Mouse (Mus musculus) monocyte, adult 2 months (primary cell): ENCODE results near the gene Dlgap3.

ENCODE experiments used
- DNase-seq, 2 experiments: peaks; one replicate each; pipeline ENCODE4 v3.0.0; 2022; ENCODE audit warnings: low spot score in 2 of 2, low read depth in 1 of 2

Dlgap3 gene

DNA sequence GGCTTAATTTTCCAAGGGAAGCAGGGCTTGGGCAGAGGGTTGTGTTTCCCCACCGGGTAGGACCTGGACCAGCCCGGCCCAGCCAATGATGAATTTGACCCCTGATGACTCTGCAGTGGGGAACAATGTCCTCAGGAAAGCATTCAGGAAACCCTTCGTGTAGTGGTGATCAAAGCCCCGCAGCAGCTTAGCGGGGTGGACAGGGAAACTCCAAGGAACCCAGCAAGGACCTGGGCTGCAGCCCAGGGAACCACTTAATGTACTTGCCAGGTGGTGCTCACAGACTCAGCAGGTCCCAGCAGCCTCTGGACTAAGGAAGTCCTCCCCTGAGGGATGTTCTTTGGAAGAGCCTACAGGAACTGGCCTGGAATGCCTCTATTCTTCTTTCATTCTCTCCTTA lies 87.7 kb downstream of the Dlgap3 start:
- no peak for DNase-seq

DNA sequence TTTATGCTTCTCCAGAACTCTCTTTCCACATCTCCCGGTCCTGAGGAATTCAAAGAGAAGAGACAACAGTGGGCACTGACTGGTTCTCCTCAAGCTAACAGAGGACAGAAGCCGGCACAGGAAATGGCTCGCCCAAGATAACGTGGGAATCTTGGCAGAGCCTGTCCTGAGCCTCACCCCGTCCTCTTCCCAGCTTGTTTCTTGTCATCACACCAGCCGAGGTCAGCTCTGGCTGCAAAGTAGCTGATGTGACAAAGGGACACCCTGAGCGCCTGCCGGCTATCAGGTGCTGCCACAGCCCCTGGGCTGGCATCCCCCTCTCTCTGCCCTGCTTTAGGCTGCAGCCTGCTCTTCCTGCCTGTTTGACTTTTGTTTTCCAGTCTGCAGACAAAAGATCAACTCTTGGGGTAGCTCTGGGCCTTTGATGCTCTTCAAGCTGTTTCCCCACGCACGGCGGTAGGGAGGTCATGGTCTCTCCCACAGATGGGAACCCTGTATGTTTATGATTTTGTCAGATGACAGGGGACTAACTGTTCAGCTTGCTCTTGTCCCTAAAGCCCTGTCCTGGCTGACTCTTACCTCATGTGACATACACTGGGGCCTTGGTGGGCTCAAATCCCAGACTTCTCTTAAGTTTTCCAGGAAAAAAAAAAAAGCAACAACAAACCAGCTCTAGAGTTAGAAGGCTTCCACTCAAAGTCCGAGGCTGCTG lies 89.3 kb downstream of the Dlgap3 start:
- no peak for DNase-seq

DNA sequence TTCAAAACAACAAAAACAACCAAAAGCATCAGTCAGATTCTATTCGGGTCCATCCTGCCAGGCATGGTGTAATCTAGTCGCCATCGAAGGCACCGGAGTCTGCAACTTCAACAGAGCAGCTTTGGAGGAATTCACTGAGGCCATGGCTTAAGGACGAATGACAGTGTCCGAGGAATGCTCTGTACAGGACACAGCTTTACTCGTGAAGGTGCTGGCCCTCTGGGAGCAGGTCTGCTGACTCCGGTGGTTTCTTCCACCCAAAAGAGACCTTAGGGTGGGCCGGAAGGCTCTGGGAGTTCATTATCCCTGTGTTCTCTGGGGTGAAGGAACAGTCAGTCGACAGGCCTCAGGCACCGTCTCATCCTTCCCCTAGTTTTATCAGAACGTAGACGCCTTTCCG lies 92.6 kb downstream of the Dlgap3 start:
- DNase-seq: no peak

DNA sequence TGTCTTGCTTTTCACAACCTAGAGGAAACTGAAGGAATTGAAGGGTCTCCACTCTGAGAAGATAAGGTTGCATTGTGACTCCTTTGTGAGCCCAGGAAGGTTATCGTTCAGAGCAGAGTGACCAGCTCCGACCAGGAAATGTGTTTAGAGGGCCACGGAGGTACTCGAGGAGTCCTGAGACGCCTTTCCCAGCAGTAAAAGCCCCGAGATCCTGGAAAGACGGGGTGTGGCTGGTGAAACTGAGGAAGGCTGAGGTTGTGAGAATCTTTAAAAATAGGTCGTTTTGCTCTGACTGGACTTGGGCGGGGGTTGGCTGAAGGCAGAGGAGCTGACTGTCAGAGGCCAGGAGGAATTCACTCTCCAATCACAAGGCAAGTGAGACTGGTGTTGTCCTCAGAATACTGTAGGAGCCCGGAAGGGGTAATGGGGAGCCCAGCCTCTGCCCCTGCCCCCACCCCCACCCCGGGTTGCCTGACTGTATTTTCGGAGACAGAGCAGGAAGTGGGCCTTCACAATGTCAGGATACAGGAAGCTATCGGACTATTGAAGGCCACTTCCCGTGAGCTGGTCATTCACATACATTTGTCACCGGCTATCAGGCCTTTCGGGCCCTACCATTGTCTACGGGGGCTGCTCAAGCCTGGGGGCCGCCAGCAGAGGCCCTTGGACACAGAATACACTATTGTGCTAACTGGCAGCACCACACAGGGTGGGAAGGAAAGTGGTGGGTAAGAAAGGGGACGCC lies 94.6 kb downstream of the Dlgap3 start:
- no peak for DNase-seq

DNA sequence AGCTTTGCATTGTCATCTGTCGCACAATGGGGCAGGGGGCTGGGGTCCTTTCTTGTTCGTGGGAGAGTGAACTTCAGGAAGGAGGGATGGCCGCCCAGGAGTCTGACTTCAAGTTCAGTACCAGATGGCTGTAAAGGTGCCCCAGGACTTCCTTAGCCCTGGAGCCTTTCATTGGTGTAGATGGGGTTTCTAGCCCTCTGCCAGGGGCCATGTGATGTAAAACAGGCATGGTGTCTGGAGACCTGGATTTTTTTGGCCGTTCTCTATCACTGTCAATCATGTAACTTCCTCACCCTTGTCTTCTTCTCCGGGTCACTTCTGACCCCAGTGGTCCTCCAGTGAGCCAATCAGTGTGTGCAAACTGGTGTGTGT lies 95.2 kb downstream of the Dlgap3 start:
- DNase-seq: no peak

DNA sequence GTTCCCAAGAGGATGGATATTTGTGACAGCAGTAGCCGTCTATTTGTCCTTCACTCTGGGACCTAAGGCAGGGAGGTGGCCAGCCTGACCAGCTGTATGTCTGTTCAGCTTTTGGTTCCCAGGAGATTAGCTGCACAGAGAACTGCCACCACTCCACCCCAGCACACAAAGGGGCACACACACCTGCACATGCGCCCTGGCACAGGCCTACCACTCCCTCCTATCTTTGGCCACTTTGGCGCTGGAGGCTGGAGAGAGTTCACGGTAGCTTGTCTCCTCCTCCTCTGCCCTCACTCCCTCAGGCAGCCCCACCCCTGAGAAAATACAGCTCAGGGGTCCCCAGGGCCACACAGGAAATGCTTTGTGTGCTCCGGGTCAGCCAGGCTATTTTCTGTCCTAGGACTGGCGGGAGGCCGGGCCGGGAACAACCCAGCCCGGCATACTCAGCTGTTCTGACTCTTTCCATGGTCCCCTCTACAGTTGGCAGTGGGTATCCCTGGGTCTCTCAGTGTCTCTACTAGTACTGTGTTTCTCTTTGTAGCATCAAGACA lies 109.5 kb downstream of the Dlgap3 start:
- DNase-seq: no peak

DNA sequence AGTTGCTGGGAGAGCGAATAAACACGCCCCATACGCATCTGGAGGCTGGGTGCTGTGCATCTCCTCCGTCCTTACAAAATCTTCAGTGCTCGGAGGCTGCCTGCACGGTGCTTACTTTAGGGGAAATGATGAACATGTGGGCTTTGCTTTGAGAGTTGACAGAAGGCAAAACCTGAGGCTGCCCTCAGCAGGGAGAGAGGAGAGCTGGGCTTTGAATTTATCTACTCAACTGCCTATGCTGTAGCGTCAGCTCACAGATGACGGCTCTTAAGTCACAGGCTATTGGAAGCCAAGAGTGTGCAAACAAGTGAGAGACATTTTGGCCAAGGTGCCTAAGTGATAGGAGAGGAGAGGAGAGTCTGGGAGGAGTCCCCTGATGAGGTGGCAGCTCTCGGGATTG lies 110.2 kb downstream of the Dlgap3 start:
- DNase-seq: no peak
